Mouse (Mus musculus) Patski (cell line): ENCODE measurements around the gene Frmd5. TPM values are rescaled to one million over a fixed set of nuclear protein-coding genes. Genes with fewer than 3 reads are reported as not detected.
"Not testable (repeated sequence)": the region's sequence is repeated elsewhere in the genome, so short reads cannot be mapped to it uniquely, and the experiment has no call there.

ENCODE experiments used
- ATAC-seq: fragments of 100-300 bp; one replicate; pipeline ENCODE4 v1.8.0; 2021
- CTCF ChIA-PET: fragments of 350-600 bp; sonication (Branson Sonifier 250); formaldehyde crosslinking; loops from one replicate; lab custom pipeline; 2022; ENCODE audit warnings: inconsistent platforms; lab: Charles Lee
- POLR2A ChIA-PET: fragments of 350-600 bp; sonication (Branson Sonifier 250); formaldehyde crosslinking; loops from one replicate; lab custom pipeline; 2022; ENCODE audit warnings: antibody characterized with exemption, inconsistent platforms; lab: Charles Lee
- DNase-seq: peaks from one replicate; pipeline ENCODE4 v3.0.0-alpha.2; 2011; ENCODE audit warnings: low read depth, low spot score
- H3K27me3 ChIP-seq: fragments of 371-371 bp; one replicate; pipeline ENCODE4 v1.5.1; 2021
- CTCF ChIP-seq: fragments of 100-300 bp; IDR thresholded peaks from one replicate; pipeline ENCODE4 v1.5.1; 2021
- in situ Hi-C: fragments of 300-500 bp; cut with MboI; formaldehyde crosslinking; loops from 3 replicates; pipeline ENCODE4 v1.11.1; 2018; ENCODE audit warnings: low pct_unique_long_range_greater_than_20kb, mixed read lengths
- polyA plus RNA-seq: library from polyadenylated mRNA; unstranded; gene quantifications from one replicate; pipeline ENCODE4 v1.2.3, GENCODE M21; 2021

Gene Frmd5
- polyA plus RNA-seq, 1 experiment from 2014 or later: 0.23 TPM

GRCm38 (mm10) chr2:121549630-121550029 is 257.3 kb downstream of the Frmd5 start:
- no peak for ATAC-seq
- CTCF ChIA-PET: no interaction called here

GRCm38 (mm10) chr2:121544829-121545228 is 262.1 kb downstream of the Frmd5 start:
- no peak for TF ChIP-seq CTCF
- ATAC-seq: no peak
- no peak for DNase-seq
- ChIA-PET POLR2A (no interaction called here), CTCF (interaction anchor here (0.7 kb wide), 1 partner anchor 9 kb away, joined by 3 read pairs; no protein-coding TSS in a partner anchor)
- in situ Hi-C loops: no loop called here
- H3K27me3 ChIP-seq: no peaks in the 10 kb centered on the region

More at GRCm38 (mm10) chr2:121549630-121550029, 257.3 kb downstream of the Frmd5 start:
- in situ Hi-C loops: no loop called here
- POLR2A ChIA-PET: no interaction called here
- no peak for TF ChIP-seq CTCF
- no peak for DNase-seq
- H3K27me3 ChIP-seq: no peaks in the 10 kb centered on the region

DNA sequence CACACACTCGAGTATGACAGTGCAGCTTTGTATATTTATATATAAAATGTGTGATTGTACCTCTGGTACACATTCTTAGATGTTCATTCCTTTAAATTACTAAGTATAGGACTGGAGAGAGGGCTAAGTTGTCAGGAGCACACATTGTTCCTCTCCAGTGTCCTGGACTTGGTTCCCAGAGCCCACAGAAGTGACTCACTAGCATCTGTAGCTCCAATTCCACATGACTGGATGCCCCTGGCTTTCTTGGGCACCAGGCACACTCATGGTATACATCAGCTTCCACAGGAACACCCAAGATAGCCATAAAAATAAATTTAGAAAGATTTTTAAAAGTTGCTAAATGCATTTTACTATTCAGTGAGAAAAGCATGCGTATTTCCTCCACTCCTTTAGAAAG is 281.8 kb downstream of the Frmd5 start:
- no peak for TF ChIP-seq CTCF

GRCm38 (mm10) chr2:121522830-121523229 is 284.1 kb downstream of the Frmd5 start:
- in situ Hi-C loops, DNase-seq, H3K27me3 ChIP-seq, CTCF ChIA-PET, ATAC-seq, POLR2A ChIA-PET: not testable (repeated sequence)

More for the DNA sequence above, 281.8 kb downstream of the Frmd5 start:
- in situ Hi-C loops: loop anchor here (5.0 kb wide), 1 partner anchor 38 kb away; no protein-coding TSS in a partner anchor
- H3K27me3 ChIP-seq: no peaks in the 10 kb centered on the region
- CTCF ChIA-PET: no interaction called here
- DNase-seq: no peak
- ATAC-seq: no peak
- POLR2A ChIA-PET: interaction anchor here (0.5 kb wide), 1 partner anchor 157 kb away, joined by 3 read pairs; no protein-coding TSS in a partner anchor

- POLR2A ChIA-PET: no interaction called here
- DNase-seq: no peak
- in situ Hi-C loops: no loop called here
Observed at GRCm38 (mm10) chr2:121522006-121522405, 284.9 kb downstream of the Frmd5 start.

GRCm38 (mm10) chr2:121518711-121519110 is 288.2 kb downstream of the Frmd5 start:
- POLR2A ChIA-PET, DNase-seq, ATAC-seq, CTCF ChIA-PET, H3K27me3 ChIP-seq, in situ Hi-C loops: not testable (repeated sequence)

More at GRCm38 (mm10) chr2:121522006-121522405, 284.9 kb downstream of the Frmd5 start:
- no peak for ATAC-seq
- CTCF ChIA-PET: no interaction called here
- no peak for TF ChIP-seq CTCF
- H3K27me3 ChIP-seq: no peaks in the 10 kb centered on the region

DNA sequence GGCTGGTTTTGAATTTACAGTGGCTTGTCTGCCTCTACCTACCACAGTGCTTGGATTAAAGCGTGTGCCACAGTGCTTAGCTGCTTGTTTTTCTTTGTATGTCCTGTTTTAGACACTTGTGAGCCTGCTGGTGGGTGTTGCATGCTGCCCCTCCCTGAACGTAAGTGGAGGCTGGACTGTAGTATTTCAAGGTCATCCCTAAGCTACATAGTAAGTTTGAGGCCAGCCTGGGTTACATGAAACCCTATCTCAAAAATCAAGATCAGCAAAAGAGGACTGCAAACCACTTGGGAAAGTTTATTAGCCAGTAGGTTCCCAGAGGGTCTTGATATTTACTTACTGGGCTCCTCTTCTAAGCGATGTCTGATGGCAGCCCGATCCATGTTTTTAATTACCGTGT is 288.8 kb downstream of the Frmd5 start:
- in situ Hi-C loops: no loop called here
- POLR2A ChIA-PET: no interaction called here
- no peaks in the 10 kb centered on the region for H3K27me3 ChIP-seq
- ATAC-seq (no peak), DNase-seq (no peak)
- TF ChIP-seq CTCF: no peak
- CTCF ChIA-PET: no interaction called here

DNA sequence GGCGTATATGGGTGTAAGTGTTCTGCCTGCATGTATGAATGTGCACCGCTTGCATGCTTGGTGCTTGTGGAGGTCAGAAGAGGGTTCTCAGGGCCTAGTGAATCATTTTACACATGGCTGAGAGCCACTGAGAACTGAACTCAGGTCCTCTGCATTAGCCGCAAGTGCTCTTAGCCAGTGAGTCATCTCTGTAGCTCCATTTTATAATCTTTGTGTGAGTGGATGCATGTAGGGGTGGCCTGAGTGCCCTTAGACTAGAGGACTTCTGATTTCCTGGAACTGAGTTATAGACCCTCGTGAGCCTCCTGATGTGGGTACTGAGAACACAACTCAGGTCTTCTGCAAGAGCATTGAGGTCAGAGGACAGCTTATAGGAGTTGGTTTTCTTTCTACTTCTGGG is 292.7 kb downstream of the Frmd5 start:
- ATAC-seq (no peak), DNase-seq (no peak)
- CTCF ChIA-PET: no interaction called here
- POLR2A ChIA-PET: no interaction called here
- no peaks in the 10 kb centered on the region for H3K27me3 ChIP-seq
- TF ChIP-seq CTCF: no peak
- in situ Hi-C loops: no loop called here

- H3K27me3 ChIP-seq, in situ Hi-C loops, ATAC-seq, CTCF ChIA-PET, POLR2A ChIA-PET, DNase-seq: not testable (repeated sequence)
Observed at GRCm38 (mm10) chr2:121512991-121513765, 293.7 kb downstream of the Frmd5 start.

DNA sequence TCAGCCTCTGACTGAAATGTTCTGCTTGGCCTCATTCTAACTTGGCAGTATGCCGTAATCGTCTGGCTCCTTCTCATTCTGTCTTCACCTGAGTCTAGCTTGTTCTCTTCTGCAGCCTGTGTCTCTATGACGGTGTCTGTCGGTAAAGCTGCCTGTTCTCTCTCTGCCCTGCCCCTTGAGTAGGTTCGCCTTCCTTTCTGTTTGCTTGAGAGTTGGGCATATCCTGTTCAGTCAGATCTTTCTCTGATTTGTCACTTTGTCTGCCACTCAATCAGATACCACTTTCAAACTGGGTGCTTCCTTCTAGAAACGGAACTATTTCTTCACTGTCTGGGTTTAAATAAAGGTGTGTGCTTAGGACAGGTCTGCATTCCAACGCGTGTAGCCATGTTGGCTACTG is 295.5 kb downstream of the Frmd5 start:
- CTCF ChIA-PET: no interaction called here
- no peaks in the 10 kb centered on the region for H3K27me3 ChIP-seq
- no peak for DNase-seq
- ATAC-seq: no peak
- POLR2A ChIA-PET: no interaction called here
- TF ChIP-seq CTCF: no peak
- in situ Hi-C loops: no loop called here

- no peak for DNase-seq
- TF ChIP-seq CTCF: no peak
- ChIA-PET POLR2A (no interaction called here), CTCF (no interaction called here)
- no peaks in the 10 kb centered on the region for H3K27me3 ChIP-seq
- ATAC-seq: peak; percentile 66
- in situ Hi-C loops: no loop called here
Observed at GRCm38 (mm10) chr2:121509584-121509983, 297.3 kb downstream of the Frmd5 start.
